Mouse (Mus musculus): Measurements from ENCODE around the gene Mup3. TPM values are rescaled to one million over a fixed set of nuclear protein-coding genes. Genes with fewer than 3 reads are reported as not detected.
"Not testable (repeated sequence)": the region's sequence is repeated elsewhere in the genome, so short reads cannot be mapped to it uniquely, and the experiment has no call there.

Gene Mup3
- total RNA-seq (2021), result not detected

DNA sequence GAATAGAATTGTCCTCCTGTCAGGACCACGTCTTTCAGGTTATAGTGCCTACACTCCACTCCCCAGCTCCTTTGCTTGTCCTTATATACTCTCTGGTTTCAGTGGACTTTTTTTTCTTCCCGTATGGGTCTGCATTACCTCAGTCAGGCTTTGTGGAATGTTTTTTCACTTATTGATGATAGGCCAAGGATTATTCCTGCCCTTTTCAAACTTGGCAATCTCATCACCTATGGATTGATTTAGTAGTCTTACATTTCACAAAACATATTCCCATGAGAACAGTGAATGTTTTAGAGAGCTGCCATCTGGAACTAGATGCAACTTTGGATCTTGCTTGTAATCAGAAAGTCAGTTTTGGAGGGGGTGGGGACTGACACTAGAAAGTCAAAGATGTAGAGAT is at the start of gene Mup3:
Gene Mup3 (minus strand): TSS at position 102 of the 400 bp plus-strand sequence.
- no peak for DNase-seq

DNA sequence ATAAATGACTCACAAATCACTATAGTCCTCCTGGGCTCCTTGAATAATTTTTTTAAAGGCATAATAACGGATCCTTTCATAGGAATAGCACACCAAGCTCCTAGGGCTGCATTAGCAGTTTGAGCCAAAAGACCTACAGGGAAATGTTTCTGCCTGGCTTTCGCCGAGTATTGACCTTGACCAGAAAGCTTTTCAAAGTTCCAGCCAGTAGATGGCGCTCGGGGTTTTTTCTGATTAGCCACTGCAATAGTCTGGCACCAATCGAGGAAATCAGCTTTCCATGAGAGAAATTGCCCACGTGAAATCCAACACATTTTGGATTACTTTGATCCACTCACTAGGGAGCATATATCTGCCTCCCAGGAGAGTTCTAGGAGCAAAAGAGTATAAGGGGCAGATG is 46.6 kb upstream of the Mup3 start:
- DNase-seq, result peak; percentile 56

DNA sequence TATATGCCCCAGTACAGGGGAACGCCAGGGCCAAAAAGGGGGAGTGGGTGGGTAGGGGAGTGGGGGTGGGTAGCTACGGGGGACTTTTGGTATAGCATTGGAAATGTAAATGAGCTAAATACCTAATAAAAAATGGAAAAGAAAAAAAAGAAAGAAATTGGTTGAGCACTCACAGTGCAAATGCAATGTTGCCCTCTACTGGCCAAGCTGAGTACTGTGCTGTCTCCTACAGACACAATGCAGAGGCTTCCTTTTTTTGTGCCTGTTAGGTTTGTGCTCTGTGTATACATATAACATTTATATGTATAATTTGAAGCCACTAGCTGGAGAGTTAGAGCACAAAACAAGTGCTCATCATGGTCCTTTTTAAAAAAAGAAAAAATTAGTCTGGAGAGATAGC is 16.2 kb upstream of the Mup3 start:
- peak; percentile 22 for DNase-seq

DNA sequence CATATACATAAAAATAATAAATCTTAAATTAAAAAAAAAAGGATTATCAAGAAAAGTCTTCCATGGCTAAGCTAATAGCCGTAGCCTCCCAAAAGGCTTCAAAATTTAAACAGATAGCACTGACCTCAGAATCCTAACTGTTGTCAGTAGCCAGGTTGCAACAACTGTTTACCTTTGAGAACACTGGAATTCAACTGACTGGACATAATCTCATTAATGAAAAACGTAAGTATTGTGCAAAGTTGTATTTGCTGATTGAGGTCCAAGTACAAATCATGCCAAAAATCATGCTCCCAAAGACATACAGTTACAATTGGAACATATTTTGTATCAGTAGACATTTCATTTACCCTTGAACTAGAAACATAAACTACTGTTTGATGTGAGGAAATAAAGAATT is 811 bp upstream of the Mup3 start:
- no peak for DNase-seq

DNA sequence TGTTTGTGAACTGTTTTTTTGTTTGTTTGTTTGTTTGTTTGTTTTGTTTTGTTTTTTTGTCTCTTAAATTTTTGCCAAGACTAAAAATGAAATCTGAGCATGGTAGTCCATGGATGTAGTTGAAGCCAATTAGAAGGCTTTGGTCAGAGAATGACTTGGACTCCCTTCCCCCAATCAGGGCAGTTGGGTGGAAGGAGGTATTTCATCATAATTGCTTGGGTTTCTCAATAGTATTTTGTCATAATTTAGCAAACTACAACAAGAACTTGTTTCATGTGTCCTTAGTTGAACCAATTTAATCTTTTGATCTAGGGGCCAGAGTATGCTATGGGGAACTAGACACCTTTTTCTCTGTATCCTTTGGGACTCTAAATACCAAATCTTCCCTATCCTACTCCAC is 4.4 kb downstream of the Mup3 start:
- no peak for DNase-seq

DNA sequence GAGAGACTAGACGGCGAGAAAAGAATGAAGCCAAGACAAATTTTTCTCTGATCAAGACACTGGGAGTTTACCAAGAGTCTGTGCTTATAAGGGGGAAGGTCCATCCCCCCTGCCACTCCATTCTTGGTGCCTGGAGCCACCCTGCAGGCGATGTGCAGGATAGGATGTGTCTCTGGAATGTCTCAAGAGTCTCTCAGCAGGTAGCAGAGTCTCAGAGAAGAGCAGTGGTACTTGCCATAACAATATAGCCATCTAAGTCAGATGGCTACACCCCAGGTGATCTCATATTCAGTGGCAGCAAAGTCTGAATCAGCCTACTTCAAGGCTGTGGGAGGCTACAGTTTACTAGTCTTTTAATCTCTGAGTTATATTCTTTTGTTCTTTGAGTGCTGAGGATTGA is 12.0 kb downstream of the Mup3 start:
- DNase-seq, result no peak

DNA sequence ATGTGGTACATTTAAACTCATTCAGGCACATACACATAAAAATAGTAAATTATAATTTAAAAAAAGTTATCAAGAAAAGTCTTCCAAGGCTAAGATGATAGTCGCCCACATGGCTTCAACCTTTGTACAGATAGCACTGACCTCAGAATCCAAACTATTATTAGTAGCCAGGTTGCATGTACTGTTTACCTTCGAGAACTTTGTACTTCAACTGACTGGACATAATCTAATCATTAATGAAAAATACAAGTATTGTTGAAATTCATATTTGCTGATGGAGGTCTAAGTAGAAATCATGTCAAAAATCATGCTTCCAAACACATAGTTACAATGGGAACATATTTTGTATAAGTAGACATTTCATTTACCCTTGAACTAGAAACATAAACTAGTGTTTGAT is 32.4 kb downstream of the Mup3 start:
- DNase-seq, result not testable (repeated sequence)

DNA sequence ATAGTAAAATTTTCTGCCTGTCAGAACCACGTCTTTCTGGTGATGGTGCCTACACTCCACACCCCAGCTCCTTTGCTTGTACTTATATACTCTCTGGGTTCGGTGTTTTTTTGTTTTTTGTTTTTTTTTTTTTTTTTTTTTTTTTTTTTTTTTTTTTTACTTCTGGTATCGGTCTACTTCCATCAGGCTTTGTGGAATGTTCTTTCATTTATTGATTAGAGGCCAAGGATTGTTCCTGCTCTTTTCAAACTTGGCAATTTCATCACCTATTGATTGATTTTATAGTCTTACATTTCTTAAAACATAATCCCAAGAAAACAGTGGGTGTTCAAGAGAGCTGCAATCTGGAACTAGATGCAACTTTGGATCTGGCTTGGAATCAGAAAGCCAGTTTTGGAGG is 33.1 kb downstream of the Mup3 start, which contains the start of gene Mup20:
Gene Mup20 (minus strand): TSS at position 101 of the 400 bp plus-strand sequence.
- not testable (repeated sequence) for DNase-seq

Other genes with a start within 250 kb of the Mup3 start
- not detected for gene Mup20, start 33.2 kb downstream of the Mup3 start, total RNA-seq (2021)
- gene Mup21, start 63.5 kb upstream of the Mup3 start, total RNA-seq (2021), result not detected
- gene Zfp37, start 143.7 kb upstream of the Mup3 start, total RNA-seq (2021), result 1 to 10 TPM; 7.8 to 8.3 TPM
- gene Slc31a2, start 175.2 kb upstream of the Mup3 start, total RNA-seq (2021), result 1 to 10 TPM; 7.9 TPM

Data from heart, postnatal 4 days (tissue).